Mouse (Mus musculus) kidney, adult 2 months (tissue): ENCODE measurements at regions not wholly inside any gene's neighbourhood (a gene's known extent, or its start where the extent isn't known, plus 50 kb on each side); places are given as distances from the start of the nearest gene placed in this dataset.

Experiments used
- CTCF ChIP-seq: fragments of 200-500 bp; conservative IDR thresholded peaks from 2 replicates; pipeline ENCODE4 v1.5.1; 2011; ENCODE audit warnings: low read depth, mild to moderate bottlenecking, control low read depth, low read length, moderate library complexity, mixed read lengths; ENCODE audit not compliant: insufficient read depth, insufficient read length
- POLR2A ChIP-seq: fragments of 200-500 bp; IDR thresholded peaks from one replicate; pipeline ENCODE4 v1.6.1; 2011; ENCODE audit warnings: low read depth, low read length, control low read depth

GRCm38 (mm10) chr11:71976724-71977481 lies 60.4 kb downstream of the Aipl1 start:
- TF ChIP-seq POLR2A (no peak), CTCF (no peak)
